Mouse (Mus musculus) adrenal gland, postnatal 25 days (tissue): ENCODE data around the gene Gbf1. TPM values are rescaled to one million over a fixed set of nuclear protein-coding genes. Genes with fewer than 3 reads are reported as not detected.

ENCODE experiments used
- DNase-seq: peaks from one replicate; pipeline ENCODE4 v3.0.0; 2021; ENCODE audit warnings: mixed read lengths
- total RNA-seq: library from RNA; stranded (reverse); gene quantifications from 2 replicates; pipeline ENCODE4 v1.2.3, GENCODE M21; 2021

The Gbf1 gene
- total RNA-seq, 1 experiment from 2014 or later: 76.8 TPM

DNA sequence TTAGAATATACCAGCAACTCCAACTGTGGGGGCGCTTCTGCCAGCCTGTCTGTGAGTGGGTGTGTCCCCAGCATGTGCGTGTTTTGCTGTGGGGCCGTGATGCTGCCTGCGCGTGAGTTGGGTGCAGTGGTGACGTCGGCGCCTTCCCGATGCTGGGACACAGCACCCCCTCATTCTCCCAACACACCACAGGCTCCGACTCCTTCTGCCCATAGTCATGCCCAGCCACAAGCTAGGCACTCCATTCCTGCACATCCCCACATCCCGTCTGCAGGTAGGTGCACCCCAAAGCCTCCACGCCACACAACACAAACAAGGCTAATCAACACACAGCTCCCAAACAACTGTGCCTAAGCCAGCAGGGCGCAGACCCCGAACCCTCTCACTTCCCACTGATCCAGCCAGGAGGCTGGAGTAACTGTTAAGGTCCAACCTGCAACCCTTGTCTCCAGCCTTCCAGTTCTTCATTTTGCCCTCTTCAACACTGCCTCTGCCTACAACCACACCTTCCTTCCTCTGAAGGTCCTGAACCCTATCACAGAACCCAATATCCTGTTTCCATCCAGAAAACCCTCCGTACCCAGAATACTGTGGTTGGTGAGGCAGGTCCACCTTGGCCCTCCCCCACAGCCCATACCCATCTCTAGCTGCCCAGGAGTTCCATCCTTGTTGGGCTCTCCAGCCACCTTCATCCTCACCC, 164.7 kb downstream of the Gbf1 start:
- DNase-seq: no peak

DNA sequence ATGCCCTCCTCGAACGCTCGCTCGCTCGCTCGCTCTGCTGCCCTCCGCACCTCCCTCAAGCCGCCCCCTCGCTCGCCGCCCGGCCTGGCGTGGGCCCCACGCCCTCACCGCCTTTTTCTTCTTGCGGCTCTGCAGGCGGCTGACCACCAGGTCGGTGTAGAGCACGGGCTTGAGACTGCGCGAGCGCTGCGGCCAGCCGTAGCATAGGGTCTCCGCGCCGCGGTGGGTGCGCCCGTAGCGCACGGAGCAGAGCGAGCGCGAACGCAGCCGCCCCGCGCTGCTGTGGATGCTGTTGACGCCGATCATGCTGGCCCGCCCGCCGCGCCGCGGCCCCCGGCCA, 165.2 kb downstream of the Gbf1 start:
- no peak for DNase-seq

DNA sequence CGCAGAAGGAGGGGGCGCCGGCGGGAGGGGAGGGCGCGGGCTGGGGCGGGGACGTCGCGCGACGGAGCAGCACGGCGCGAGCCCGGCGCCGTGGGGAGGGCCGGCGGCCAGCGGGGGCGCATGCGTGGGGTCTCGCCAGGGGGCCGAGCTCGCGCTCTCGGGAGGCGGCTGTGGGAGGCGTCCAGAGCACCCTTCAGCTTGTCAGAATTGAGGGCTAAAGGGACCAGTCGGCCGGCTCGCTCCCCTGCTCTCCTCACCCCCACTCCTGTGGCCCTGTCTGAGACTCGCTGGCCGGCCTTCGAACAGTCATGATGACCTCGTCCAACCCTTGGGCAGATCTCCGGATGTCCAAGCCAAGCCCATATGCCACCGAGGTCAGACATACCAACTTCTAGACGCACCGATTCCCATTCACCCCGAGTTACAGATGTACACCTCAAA, 165.7 kb downstream of the Gbf1 start:
- no peak for DNase-seq

GRCm38 (mm10) chr19:46318586-46319378, 166.5 kb downstream of the Gbf1 start:
- DNase-seq: peak; percentile 88

GRCm38 (mm10) chr19:46320076-46320785, 167.9 kb downstream of the Gbf1 start:
- DNase-seq: no peak

GRCm38 (mm10) chr19:46321101-46321943, 169.0 kb downstream of the Gbf1 start:
- no peak for DNase-seq

GRCm38 (mm10) chr19:46322144-46322995, 170.1 kb downstream of the Gbf1 start:
- DNase-seq: no peak

DNA sequence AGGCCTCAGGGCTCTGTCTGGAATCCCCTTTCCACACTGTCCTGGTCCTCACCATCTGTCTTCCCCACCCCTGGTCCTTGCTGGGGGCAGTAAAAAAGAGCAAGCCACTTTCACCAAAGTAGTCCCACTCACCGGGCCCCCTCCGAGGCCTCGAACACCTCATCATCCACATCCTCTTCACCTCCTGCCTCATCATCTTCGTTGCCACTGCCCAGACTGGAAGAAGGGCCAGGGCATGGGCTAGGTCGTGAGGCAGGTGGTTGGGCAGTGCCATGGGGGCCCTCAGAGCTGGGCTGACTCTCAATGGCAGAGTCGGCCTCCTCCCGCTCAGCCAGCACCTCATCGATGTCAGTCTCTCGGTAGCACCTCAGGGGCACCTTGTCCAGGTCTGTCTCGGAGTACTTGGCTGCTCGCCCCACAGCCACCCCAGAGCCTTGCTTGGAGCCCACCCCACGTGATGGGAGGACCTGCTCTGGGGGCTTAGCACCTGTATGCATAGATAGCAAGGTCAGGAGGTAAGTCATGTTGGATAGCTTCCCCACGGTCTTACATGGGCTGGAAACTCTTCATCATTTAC, 170.8 kb downstream of the Gbf1 start:
- no peak for DNase-seq

DNA sequence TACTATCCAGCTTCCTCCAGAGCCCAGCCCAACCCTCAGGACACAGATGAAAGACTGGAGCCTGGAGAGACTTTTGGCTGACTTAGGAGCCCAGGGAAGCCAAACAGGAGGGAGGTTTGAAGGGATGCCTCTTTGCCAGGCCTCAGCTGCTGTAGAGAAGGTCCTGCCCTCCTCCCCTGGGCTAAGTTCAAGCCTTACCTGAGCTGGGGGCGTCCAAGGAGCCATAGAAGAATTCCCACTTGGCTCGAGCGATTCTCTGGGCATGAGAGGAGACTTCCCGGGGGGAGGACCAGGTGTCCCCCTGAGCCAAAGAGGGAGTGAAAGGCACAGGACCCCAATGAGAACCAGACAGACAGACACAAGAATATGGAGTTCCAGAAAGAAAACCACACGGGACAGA, 171.4 kb downstream of the Gbf1 start:
- DNase-seq: no peak

DNA sequence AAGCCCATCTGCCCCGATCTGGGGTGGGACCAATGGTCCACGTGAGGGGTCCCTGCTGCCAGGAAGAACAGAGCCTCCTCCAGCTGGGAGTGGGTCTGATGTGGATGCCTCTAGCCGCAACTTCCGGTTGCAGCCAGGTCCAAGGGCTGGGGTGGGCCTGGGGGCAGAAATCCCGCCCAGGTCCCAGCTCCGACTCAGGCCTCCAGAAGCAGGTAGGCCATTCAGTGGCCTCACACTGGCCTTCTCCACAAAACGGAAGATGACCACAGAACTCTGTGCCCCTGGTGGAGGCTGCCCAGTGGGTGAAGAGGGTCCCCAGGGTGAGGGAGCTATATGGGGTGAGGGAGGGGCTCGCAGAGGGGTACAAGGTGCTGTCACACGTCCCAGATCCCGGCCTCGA, 172.1 kb downstream of the Gbf1 start:
- no peak for DNase-seq

GRCm38 (mm10) chr19:46324918-46325317, 172.6 kb downstream of the Gbf1 start:
- DNase-seq: no peak

DNA sequence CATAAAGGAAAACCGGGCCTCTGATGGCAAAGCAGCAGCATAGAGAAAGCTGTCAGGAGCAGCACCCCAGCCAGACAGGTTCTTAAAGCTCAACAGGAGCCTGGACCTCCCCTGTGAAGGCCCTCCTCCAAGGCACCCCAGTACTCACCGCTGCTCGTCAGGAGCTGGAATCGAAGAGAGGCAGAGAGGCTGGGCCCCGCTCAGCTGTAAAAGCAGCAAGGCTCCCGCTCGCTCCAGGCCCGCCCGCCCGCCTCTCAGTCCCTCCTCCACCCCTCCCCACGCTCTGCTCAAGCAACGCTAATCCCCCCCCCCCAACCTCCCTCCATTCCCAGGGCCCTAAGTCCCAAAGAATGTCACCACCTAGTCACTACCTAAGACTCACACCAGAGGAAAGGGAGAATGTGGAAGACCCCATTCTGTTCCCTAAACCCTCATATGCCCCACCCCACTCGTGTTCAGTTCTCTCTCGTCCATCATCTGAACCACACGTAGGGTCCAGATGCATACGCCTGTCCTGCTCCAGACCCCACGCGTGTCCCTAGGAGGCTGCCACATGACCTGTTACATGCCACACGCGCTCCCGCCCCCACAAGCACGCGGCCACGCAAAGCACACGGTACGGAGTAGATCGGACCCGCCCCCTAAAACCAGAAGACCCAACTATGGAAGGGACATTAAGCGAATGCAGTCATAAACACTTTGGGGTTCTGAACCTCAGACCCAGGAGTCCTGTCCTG, 173.9 kb downstream of the Gbf1 start:
- no peak for DNase-seq

- DNase-seq: peak; percentile 74
Observed at GRCm38 (mm10) chr19:46326756-46327305, 174.5 kb downstream of the Gbf1 start, which contains the start of gene Psd. Gene Psd, minus strand, starts transcription at chr19:46327156.

- no peak for DNase-seq
Observed at GRCm38 (mm10) chr19:46327531-46328064, 175.3 kb downstream of the Gbf1 start.

DNA sequence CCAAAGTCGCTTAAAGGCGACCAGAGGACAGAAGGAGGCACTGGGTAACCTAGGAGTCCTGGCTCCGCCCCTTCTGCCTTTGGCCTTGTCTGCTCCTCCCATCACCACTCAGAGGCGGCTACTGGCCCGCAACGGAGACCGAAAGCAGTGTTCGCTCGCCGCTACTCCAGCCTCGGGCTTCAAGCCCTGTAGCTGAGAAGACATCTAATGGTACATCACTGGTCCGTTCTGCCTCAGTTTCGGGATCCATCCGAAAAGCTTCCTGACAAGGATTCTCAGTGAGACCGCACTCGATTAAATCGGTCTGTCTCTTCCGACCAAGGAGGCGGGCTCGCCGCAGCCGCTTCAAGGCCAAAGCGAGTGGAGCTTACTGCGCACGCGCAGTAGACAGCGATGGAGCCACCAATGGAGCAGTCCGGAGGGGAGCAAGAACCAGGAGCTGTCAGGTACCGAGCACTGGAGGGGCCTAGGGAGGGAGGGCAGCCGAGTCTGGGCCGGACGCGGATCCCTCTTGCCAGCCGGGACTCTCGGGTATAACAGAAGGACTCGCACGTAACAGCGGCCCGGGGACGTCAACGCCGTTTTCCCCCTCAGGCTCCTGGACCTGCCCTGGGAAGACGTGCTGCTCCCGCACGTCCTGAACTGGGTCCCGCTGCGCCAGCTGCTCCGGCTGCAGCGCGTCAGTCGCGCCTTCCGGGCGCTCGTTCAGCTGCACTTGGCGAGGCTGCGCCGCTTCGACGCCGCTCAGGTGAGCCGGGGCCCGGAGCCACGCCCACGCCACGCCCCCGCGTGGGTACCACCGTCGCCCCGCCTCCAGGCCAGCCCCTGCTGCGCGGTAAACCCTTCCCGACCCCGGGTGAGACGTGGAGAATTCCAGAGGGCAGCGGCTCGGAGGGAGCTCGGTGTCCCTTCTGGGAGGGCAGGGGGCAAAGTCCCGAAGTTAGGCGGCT, 176.0 kb downstream of the Gbf1 start, which contains the start of gene Fbxl15:
Gene Fbxl15 (plus strand): TSS at position 104 of the 950 bp plus-strand sequence.
- DNase-seq: peak; percentile 92

GRCm38 (mm10) chr19:46329031-46329641, 176.8 kb downstream of the Gbf1 start:
- DNase-seq: peak; percentile 35

DNA sequence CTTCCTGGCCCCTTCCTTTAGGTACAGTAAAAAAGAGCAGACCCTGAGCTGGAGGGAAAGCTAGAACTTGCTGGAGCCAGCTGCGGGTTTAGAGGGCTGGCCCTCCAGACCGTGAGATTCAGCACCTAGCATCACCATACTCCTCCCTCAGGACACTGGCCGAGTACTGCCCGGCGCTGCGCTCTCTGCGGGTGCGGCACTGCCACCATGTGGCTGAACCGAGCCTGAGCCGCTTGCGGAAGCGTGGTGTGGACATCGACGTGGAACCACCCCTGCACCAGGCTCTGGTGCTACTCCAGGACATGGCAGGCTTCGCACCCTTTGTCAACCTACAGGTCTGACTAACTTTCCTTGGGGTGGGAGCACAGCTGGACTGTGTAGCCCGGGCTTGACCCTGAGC, 177.6 kb downstream of the Gbf1 start:
- peak; percentile 87 for DNase-seq

DNA sequence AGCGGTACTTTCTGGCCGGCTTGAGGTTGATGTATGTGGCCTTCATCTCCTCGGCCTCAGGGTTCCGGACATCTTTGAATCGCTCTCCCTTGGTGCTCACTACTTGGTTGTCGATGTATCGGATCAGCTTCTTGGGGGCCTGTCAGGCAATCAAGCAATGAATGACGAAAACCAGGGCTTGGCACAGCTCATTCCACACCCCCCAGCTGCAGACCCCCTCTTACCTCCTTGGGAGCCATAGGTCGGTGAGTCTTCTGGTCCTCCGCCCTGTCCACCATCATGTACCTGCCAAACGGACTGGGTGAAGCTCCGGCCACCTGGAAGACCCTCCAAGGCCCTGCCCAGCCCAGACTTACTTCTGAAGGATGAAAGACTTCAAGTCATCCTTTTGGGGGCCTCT, 178.4 kb downstream of the Gbf1 start:
- DNase-seq: no peak
